Mouse (Mus musculus) right cerebral cortex, postnatal 10 days (tissue): ENCODE results near the gene Rora.

Source experiments
- DNase-seq, 2 experiments: peaks; one replicate each; pipeline ENCODE4 v3.0.0; 2021; ENCODE audit warnings: low spot score in 2 of 2

Gene Rora

DNA sequence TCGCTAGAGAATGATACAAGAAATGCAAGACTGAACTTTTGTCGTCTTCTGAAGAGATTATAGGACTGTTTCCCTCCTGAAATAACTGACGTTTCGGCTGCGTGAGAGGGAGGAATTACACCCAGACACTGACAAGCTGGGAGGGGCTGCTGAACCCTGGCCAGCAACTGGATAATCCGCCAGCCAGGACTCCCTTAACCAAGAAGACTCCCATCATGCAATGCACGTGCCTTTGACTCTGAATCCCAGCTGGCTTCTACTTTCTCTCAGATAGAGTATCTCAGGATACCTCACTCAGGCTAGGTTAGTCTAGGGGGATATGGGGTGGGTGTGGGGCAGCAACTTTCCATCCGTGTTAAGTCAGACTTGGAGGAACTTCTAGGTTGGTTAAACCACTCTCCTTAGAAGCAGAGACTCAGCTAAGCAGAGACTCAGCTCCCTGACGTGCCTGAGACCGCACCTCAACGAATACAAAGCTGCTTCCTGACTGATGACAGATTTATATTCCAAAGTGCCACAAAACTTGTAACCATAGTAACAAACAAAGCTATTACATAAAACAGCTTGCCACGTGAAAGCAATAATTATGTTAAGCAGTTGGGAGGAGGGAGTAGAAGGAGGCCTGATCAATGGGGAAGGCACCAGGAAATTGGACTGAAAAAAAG lies 302.8 kb downstream of the Rora start:
- no peak for DNase-seq

DNA sequence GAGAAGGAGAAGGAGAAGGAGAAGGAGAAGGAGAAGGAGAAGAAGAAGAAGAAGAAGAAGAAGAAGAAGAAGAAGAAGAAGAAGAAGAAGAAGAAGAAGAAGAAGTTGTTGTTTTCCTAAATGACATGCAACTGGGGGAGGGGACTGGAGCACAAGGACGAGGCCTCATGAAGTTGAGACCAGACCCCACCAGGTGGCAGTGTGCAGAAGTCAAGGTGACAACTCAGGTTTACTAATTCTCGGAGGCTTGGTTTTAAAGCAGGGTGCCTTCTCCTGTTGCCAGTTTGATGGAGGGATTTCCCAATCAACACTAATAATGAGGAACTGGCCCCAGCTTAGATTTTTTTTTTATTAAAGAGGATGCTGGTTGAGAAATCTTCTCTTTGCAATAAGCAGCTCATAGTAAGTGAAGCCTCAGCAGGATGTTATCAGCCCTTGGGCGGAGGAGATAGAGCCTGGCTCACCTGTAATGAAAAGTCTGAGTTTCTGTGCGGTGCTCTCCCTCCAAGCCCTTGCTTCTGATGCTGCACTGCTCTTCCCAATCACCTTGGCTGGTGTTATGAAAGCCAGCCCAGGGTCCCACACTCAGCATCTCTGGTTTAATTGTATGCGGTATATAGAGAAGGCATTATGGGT lies 303.5 kb downstream of the Rora start:
- DNase-seq, result peak; percentile 45 to 63

DNA sequence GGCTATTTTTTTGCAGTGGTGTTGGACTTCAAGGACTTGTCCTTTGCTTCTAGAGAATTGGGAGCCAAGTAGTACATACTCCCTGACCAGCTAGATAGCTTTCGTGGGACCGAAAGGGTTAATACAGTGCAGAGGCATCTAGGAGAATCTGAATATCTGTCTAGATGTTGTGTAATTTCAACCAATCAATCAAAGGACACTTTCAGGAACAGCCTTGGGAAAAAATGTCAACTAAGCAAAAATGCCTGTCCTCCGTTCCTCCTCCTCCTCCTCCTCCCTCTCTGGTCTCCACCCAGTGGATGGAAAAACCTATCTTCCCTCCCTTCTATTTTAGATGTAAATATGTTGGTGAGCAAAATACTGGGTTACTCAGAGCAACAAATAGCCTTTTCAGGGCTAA lies 304.2 kb downstream of the Rora start:
- DNase-seq, result no peak

DNA sequence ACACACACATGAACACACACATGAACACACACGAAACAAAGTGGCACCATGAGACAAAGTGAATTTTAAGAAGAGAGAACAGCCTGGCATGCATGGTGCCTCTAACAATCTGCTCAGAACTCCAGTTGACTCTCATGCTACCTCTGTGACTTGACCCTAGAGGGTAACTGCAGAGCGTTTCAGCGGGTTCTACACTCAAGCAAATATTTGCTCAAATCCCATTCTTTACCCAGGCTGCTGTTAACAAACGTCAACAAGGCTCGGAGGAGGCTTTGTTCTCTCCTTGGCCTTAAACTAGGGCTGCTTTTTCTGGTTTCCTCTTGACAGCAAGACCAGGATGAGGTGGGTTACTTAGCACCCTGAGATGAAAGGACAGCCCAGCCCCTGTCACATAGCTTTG lies 305.3 kb downstream of the Rora start:
- DNase-seq, result no peak

DNA sequence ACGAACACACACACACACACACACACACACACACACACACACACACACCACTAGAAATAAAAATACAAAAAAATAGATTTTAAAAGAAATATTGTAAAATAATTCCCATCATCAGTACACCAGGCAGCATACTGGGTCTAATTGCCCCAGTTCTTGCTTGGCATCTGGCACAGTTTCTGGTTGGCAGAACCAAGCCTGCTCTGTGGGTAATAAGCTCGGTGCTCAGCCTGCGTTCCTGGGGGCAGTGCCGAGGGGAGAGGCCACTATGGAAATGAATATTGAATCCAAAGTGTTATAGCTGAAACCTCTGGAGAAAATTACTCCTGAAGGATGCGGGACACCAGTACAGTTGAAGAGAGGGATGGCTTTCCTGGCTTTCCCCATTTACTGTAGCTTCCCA lies 310.3 kb downstream of the Rora start:
- peak in 1 of 2 experiments; percentile 29 for DNase-seq

DNA sequence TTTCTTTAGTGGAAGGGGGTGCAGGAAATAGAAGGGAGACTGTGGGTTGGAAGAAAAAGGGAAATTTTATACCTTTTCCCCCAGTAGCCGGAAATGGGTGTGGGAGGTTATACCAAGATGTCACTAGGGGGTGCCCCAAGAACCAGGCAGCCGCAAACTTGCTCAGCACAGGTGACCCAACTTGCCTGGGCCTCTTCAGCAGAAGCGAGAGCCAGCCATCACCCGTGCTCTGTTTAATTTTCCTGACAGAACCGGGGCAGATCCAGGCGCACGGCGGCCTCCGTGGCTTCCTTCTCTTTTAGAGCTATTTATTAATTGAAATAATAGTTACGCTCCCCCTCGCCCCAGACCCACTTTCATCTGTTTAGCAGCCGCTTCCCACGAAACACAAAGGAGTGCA lies 313.0 kb downstream of the Rora start:
- no peak for DNase-seq

DNA sequence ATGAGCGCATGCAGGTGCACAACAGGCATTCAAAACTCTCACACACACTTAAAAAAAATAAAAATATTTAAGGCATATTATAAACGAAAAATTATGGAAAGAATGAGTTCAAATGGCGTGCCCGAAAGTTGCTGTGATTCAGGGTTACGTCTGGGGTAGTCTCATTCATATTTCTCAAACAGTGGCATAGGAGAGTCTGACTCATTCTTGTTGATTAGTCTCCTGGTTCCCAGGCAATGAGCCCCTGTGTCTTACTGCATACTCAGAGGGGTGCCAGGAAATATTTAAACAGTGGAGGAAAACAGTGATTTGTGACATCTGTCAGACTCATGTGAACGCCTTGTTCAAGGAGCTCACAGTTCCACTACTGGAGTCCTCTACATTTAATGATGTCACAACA lies 316.5 kb downstream of the Rora start:
- no peak for DNase-seq

DNA sequence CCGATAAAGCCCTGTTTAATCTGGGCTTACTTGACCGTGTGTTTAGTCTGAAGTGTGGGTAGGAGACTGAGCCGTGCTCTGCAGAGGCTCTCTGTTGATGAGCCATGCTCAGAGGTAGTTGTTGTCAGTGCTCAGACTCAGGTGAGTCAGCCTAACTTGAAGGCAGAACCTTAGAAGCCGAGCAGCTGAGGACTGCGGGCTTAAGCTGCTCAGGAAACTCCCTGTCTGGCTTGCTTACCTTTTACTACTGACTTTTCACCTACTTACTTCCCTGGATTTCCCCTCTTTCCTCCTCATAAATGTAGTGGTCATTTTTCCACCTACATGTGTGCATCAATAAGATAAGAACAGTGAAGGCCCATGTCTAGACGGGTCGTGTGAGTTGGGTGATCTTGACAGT lies 318.7 kb downstream of the Rora start:
- DNase-seq, result no peak

DNA sequence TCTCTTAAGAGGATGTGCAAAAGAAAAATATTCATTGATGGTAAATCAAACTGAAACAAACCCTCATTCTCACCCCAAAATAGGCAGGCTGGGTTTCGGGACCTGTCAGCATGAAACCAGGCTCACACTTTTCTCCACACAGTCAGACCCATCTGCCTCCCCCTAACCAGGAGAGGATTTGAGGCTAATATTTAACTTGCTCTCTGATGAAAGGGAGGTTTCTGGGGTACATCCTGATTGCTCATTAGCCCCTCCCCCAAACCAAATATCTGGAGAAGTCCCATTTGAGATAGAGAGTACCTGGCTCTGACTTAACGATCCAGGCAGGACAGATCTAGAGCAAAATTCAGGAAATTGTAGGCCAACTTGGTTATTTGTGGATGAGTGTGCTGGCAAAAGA lies 320.9 kb downstream of the Rora start:
- no peak for DNase-seq

DNA sequence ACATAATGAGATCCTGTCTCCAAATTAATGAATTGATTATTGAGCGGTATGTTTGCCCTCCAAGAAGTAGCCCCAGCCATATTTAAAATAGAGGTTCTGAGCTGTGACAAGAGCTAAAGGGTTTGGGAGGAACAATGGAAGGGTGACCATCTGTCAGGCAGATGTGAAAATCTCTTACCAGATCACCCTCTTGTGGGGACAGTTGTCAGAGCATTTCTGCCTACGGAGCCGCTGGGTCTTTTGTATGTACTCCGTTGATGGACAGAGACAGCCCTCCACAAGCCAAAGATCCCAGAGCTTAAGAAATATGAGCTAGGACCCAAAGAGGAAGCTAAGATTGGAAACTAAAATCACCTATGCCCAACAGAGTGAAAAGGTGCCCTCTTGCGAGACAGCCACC lies 322.6 kb downstream of the Rora start:
- DNase-seq, result no peak

DNA sequence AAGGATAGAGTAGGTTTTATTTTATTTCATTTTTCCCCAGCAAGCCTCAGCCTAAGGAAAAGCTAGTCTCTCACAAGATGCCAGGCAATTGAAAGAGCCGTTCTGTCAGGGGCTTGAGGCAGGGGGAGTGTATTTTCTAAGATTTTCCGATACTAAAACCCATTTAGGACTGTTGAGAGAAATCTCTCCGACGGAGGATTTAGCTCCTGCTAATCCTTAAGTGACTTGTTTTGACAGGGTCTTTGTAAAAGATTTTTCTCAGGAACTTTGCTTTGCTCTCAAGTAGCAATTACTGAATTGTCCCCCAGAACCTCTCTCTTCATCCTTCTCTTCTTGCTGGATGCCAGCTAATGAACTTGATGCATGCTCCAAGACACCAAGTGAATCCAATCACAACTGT lies 323.3 kb downstream of the Rora start:
- no peak for DNase-seq

DNA sequence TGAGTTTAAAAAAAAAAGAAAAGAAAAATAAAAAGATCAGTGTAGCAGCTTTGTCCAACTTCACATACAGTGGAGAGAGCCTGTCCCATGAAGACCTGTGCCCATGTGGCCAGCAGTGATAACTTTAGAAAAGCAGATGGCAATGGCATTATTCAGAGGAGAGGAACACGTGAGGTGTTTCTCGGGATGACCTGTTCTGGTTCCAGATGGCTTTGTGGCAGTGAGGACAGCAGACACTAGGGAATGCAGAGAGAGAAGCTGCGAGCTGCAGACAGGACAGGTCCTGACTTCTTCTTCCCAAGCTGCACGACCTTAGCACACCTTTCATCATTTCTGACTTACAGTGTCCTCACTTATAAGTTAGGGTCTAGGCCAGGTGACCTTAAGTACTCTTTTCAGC lies 325.1 kb downstream of the Rora start:
- DNase-seq, result no peak

DNA sequence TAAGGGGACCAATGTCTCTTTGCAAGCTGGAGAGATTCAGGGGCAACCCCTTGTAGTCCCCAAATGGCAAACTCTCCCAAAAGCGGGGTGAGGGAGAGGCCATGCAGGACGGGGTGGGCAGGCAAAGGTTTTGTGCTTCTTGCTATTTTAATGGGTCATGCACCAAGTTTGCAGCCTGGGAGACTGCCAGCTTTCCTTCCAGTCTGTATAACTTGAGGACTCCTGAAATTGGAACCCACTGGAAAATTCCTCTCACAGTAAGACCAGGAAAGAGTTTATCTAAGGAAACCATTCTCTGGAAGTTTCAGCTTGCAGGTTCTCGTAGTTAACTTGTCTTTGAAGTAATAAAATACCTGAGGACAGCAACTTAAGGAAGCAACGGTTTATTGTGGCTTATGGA lies 326.5 kb downstream of the Rora start:
- DNase-seq, result no peak

DNA sequence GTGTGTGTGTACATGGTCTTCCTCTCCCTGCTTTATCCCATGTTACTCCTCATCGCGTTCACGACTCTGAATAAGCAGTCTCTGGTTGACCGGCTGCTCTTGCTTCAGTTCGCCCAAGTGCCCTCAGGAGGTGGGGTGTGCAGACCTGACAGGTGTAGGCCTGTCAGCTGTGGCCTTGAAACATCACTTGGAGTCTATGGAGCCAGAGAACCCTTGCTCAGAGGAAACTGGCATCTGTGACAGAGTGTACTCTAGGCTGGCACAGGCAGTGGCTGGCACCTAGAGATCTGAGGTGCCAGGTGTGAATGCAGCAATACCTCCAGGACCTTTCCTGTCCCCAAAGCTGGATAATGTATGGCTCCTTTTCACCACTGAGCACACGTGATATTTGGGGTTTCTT lies 331.5 kb downstream of the Rora start:
- DNase-seq, result no peak

DNA sequence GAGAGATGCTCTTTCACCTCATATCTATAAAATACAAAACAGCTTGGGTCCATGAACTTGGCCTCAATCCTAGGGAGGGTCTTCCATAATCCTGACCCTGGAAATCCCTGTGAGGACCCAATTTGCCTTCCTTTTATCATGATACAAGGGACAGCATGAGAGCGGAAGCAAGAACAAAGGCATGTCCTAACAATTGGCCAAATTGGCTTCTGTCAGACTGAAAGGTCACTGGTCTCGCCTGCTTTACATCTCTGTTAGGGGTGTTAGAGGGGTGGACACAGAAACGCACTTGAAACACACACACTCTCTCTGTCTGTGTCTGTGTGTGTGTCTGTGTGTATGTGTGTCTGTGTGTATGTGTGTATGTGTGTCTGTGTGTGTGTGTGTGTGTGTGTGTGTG lies 332.2 kb downstream of the Rora start:
- DNase-seq, result no peak

DNA sequence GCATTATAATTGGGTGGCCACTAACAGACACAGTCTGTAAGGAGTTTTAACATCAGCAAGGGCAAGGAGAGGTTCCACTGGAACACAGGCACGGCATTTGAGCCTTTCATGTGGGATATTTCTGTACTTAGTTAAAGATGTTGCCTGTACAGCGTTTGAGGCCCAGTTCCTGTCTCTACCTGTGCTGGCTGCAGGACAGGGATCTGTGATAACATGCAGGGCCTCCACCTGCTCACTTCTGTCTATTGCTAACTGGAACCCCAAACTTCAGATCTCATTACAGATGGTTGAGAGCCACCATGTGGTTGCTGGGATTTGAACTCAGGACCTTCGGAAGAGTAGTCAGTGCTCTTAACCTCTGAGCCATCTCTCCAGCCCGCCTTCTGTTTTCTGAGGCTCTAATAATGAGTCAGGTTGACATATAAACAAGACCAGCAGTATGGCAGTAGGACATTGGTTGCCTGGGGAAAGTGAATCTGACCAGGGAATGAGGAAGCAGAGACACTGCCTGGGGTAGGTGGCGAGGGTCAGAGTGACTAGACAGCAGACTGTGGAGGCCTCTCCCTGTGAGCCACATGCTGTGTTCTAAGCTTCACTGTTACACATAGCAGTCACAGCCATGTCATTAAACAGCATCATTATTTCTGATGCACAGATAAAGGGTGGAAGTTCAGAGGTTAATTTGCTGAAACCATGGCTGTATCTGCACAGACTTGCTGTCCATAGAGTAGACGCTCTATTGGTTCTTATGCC lies 333.9 kb downstream of the Rora start:
- no peak for DNase-seq

DNA sequence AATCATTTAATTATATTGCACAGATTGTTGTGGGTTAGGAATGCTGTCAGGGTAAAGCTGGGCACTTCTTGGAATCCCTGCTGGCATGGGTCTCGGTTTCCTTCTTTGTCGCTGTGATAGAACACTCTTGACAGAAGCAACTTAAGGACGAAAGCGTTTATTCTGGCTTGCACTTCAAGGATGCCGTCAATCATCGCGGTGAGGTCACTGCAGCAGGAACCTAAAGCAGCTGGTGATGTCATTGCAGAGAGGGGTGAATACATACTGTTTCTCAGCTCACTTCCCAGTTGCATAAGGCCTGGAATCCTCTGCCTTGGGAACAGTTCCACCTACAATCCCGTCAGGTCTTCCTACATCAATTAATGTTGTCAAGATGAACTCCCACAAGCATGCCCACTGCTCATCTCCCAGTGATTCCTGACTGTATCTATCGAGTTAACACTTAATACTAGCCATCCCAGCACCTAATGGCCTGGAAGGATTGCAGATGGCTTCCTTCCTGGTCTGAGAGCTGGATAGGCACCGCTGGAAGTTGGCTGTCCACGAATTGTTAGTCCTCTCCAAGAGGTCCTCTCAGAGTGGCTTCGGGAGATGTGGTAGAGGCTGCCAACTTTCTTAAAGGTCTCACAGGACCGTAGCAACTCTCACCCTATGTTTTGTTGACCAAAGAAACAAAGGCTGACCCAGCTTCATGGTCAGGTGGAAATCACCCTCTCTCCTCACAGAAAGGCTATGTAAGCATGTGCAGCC lies 334.8 kb downstream of the Rora start:
- DNase-seq, result no peak

DNA sequence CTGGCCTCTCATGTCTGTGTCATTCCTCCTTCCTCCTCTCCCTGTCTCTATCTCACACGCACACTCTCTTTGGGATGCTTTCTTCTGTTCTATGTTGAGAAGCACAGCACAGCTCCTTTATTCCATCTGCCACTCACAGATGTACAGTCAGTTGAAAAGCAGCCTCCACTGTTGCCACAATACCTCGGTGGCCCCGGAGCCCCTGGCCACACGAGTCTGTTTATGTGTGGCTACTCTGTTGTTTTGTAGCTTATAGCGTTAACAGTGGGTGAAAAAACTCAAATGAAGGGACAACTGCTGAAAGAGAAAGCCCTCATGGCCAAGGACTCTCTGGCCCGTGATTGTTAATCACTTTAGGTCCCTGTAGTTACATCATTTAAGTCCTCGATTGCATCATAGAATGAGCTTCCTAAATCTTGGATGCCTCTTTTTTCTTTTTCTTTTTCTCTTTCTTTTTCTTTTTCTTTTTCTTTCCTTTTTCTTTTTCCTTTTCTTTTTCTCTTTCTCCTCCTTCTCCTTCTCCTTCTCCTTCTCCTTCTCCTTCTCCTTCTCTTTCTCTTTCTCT lies 336.4 kb downstream of the Rora start:
- no peak for DNase-seq

DNA sequence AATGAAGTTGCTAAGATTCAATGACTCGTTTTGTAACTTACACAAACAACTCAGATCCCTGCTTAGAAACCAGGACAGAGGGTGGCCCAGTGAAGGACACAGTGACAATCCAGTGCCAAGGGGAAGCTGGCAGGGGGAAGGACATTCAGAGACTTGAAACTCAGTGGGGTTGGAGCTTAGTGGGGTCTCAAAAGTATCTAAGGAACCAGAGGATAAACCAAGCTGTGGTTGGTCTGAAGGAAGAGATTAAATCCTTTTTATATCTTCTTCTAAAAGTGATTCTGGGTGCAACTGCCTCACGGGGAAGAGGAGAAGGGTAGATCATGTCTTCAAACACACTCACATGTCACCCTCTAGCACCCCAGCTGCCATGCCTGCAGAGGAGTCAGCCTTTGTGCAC lies 340.3 kb downstream of the Rora start:
- no peak for DNase-seq

DNA sequence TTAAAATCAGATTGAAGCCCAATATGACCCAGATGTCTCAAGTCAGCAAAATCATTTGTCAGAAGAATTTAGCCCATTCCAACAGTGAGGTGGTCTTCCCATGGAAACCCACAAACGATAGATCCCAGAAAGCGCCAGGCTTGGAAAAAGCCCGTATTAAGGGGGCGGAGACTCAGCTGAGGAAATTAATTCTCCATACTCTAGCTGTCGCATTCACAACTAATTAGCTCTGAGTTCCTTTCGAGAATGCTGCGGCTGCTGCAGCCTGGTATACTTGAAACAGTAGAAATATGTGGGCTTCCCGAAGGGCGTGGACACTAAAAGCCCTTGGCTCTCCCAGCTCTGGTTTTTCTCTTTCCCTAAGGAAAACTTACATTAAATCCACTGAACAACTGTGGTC lies 345.4 kb downstream of the Rora start:
- no peak for DNase-seq

DNA sequence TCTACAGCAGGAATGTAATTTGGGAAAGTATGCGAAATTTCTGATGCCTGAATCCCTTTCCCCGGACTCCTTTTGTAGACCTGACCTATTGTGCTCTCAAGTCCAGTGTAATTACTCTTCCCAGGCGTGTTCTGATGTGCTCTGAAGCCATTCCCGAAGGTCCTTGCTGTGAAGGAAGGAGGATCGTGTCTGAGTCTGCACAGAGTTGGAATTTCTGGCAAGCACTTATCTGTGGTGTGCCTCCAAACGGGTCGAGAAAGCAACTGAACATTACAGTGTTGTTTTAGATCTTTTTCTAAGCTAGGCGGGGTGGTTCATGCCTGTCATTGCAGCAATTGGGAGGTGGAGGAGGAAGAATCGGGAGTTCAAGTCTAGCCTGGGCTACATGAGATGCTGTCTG lies 350.9 kb downstream of the Rora start:
- no peak for DNase-seq

DNA sequence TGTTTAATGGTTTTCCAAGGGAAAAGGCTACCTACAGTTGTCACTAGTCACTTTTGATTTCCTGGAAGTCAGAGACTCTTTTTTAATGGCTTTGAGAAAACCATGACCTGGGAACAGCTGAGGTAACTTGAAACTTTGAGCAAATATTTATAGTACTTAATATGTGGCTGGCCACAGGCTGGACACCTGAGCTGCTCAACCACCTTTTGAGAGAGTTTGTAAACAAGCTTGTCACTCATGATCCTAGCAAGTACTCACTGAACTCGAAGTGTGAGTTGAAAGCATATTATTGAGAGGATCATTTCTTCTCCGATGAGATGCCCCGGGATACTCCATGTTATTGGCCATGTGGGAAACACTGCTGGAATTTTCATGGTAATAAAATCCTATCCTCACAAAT lies 353.1 kb downstream of the Rora start:
- no peak for DNase-seq
